Mouse (Mus musculus): ENCODE results near the gene 1700012A03Rik.

The 1700012A03Rik gene

DNA sequence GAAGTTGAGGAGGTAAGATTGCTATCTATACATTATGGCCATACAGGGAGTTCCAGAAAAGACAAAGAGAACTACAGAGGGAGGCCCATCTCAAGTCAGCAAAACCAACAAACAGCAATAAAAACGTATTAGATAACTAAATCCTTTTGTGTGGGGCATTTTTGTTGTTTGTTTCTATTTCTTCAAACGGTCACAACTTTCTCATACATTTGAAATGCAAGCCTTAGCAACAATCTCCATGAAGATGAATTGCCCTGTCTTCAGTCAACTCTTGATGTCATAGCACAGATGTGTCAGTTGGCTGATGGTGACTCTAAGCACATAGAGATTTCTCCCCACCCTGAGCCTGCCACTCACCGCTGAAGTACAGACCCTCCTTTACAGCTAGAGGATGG lies at the start of gene 1700012A03Rik:
Gene 1700012A03Rik, plus strand, starts transcription at position 296 of the 395 bp plus-strand sequence.
- no peak for DNase-seq

GRCm38 (mm10) chr6:32004228-32004627 lies 45.8 kb upstream of the 1700012A03Rik start:
- no peak for DNase-seq

GRCm38 (mm10) chr6:32005914-32006313 lies 44.1 kb upstream of the 1700012A03Rik start:
- no peak for DNase-seq

GRCm38 (mm10) chr6:32006382-32006781 lies 43.7 kb upstream of the 1700012A03Rik start:
- no peak for DNase-seq

GRCm38 (mm10) chr6:32007336-32007735 lies 42.7 kb upstream of the 1700012A03Rik start:
- DNase-seq: no peak

DNA sequence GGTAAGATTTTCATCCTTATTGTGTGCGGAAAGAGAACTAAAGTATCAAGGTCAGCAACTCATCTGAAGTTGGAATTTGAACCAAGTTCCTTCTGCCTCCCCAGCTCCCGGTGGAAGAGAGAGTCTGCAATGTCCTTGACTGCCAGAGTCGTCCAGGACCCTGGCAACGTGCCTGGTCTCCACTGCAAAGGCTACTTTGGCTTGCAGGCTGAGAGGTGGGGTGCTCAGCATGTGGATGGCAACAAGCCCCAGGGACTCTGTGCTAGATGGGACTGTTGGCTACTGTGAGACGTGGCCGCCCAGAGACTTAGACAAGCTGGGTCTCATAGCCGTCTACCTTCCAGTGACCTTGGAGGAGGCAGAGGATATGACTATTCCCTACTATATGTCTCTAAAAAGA lies 33.2 kb upstream of the 1700012A03Rik start:
- DNase-seq: peak; percentile 31

- DNase-seq: peak; percentile 26
These were observed 32.5 kb upstream of the 1700012A03Rik start for GRCm38 (mm10) chr6:32017406-32018104.

- DNase-seq: peak; percentile 67
These were observed 32.0 kb upstream of the 1700012A03Rik start for GRCm38 (mm10) chr6:32018105-32018446.

GRCm38 (mm10) chr6:32021853-32022536 lies 28.1 kb upstream of the 1700012A03Rik start:
- no peak for DNase-seq

DNA sequence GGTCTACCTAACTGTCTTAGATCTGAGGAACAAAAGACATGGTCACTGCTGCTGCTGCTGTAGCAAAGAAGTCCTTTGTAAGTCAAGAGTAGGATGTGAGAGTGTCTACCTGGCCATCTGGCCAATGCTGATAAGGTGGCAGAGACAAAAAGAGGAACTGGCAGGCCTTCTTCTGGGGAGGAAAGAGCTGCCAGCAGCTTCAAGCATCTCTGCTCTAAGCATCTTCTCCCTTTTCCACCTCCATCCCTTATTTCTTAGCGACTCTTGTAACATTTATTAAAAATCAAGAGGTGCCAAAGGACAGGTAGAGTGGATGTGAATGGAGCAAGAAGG lies 27.5 kb upstream of the 1700012A03Rik start:
- DNase-seq: no peak

DNA sequence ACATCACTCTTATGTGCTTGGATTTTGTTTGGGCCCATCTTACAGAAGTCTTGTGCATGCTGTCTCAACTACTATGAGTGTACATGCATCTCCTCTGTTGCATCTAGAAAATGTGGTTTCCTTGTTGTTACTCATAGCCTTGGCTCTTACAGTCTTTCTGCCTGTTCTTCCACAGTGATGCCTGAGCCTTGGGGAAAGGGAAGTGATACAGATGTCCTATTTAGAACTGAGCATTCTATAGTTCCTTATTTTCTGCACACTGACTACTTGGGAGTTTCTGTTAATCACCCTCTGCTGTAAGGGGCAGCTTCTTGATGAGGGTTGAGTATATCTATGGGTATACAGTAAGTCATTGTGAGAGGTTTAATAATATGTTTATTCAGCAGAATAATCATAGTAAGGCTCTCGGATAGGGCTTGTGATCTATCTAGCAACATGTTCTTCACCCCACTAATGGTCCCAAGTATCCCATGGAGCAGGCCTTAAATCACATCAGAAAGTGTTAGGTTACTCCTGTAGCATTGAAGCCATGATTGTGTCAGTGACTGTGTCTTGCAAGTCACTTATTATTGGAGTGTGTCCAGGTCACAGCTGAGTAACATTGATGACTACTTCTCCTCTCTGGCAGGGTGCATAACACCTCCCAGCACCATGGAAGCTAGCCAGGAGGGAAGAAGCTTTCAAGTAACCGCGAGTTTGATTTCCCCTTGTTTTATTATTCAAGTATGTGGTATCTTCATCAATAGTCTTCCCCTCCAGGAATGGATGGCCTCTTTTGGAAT lies 21.6 kb upstream of the 1700012A03Rik start:
- DNase-seq: no peak

DNA sequence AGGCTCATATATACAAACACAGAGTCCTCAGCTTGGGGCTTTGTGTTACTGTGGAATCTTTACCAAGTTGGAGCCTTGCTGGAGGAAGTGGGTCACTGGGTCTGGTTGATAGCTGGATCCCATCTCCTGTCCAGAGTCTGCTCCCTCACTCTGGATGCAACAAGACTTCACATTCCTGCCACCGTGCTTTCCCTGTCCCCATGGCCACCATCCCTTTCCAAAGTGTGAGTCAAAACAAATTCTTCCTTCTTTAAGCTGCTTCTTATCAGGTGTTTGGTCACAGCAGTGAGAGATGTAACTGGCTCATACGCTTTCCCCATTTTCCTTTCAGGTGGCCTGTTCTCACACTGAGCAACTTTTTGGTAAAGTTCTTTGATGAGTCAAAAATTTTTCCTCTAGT lies 15.8 kb upstream of the 1700012A03Rik start:
- DNase-seq: no peak

- no peak for DNase-seq
These were observed 4.7 kb upstream of the 1700012A03Rik start for GRCm38 (mm10) chr6:32045344-32045743.

GRCm38 (mm10) chr6:32049256-32049950 lies 643 bp upstream of the 1700012A03Rik start:
- DNase-seq: no peak

DNA sequence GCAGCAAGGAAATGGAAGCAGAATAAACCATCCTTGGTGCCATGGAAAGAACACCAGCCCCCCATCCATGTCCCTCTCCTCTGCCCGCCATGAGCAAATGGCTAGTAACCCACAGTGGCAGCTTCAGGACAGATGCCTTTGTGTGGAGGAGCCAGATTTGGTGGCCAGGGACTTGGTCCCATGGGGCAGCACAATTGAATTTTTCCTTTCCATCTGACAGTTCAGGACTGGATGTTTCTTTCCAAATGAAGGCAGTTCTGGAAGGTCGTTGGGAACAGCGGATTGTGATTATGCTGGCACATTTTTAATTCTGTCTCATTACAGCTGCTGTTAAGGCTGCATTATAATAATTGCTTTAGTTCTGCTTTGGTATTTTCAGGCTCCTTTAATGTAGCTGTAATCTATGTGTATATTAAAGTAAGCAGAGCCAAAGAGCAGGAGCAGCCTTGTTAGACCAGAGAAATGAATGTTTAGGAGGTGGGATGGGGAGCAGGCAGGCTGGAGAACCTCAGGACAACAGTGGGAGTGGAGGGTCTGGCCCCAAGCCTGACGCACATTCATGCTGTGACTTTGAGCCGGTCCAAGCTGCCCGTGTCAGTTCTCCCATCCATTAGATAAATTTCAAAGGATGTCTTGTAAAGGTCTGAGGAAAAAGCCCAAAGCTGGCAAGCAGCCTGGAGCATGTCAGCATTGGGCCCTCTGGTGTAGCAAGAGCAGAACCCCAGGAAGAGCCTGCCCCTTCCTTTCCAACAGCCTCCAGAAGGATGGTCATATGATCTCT lies 2.3 kb downstream of the 1700012A03Rik start:
- no peak for DNase-seq

- no peak for DNase-seq
These were observed 6.5 kb downstream of the 1700012A03Rik start for GRCm38 (mm10) chr6:32056525-32056924.

GRCm38 (mm10) chr6:32058571-32058970 lies 8.5 kb downstream of the 1700012A03Rik start:
- no peak for DNase-seq

DNA sequence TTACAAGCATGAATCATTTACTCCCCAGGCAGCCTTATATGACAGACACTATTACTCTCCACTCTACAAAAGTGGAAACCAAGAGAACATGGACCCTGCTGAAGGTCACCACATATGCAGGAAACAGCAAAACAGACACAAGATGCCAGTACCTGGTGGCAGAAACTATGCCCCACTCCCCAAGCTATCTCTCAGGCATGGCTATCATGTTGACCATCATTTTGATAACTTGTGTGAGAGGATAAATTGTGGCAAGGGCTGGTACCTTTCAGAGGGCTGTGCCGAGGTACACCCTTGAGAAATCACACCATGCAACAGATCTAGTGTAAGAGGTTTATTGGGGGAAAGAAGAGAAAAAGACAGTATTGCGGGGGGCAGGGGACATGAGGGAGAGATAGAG lies 10.6 kb downstream of the 1700012A03Rik start:
- DNase-seq: no peak

GRCm38 (mm10) chr6:32061266-32061665 lies 11.2 kb downstream of the 1700012A03Rik start:
- no peak for DNase-seq

DNA sequence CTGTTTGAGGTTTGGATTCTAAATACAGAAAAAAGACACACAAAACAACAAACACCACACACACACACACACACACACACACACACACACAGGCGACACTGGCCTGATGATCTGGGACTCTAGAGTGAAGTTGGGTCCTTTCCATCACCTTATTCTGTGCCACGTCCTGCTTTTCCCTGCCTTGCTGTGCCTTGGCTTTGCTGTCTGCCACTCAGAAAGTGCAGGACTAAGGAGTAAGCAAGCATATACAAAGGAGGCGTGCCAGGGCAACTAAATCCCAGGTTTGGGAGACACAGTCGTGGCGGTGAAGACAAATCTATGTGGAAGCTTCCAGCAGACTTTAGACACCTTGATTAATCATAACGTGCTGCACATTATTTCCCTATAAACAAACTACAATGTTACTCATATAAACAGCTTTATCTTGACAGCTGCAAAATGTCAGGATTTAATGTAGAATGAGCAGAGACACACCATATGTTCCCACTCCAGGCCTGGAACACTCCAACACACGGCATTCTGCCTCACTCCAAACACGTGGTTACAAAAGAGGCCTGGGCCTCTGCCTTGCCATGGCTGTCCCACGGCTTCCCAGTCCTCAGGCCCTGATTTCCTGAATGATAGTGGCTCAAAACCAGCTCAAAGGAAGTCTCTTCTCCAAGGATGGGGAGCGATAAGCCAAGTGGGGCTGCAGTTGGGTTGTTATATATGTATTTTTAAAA lies 15.9 kb downstream of the 1700012A03Rik start:
- no peak for DNase-seq

DNA sequence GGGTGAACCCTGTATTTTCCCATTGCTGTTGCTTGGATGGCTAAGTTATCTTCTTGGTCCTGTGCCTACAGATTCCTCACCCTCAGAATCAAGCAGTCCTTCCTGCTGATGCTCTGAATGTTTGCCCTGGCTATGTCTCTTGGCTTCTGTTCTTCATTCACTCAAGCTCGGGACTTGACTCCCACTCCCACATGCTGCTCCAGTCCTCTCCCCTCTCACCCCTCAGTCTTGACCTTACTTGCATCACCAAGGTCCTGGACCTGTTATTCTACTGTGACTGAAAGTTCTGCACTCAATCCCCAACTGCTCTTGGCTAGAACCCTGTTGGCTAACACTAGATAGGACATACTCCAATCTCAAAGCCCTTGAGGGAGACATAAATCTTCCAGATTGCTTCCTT lies 22.1 kb downstream of the 1700012A03Rik start:
- no peak for DNase-seq

- no peak for DNase-seq
These were observed 43.3 kb downstream of the 1700012A03Rik start for GRCm38 (mm10) chr6:32093312-32093711.

All from cerebellum, adult 11 months (tissue).